Mouse (Mus musculus): ENCODE data around the gene Dmc1.

DNA sequence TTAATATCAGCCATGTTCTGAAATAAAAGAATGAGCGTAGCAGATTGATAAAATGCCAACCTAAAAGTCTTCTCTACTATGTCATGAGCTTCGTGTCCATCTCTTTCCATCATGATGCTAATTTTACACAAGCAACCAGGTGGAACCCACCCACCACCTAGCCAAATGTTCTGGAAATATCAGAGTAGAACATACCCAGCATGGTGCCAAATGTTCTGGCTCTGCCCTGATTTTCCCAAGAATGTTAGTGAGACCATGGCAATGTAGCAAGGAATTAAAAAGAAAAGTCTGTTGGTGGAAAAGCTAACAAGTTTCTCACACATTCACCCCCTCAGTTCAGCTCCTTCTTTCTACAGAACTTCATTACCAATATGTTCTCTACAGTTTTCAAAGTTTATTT, 4.7 kb downstream of the Dmc1 start:
- TF ChIP-seq POLR2A (IDR thresholded peaks at IDR 0.05; ENCODE audit: low read depth, low read length) = no peak
- no peak for TF ChIP-seq CTCF (IDR thresholded peaks at IDR 0.05; ENCODE audit: extremely low read depth, insufficient read depth, insufficient read length, insufficient replicate concordance)
